Mouse (Mus musculus) myocyte (in vitro differentiated cells): ENCODE results near the gene Fanca.

Experiments
- CEBPB ChIP-seq: IDR thresholded peaks from 2 replicates; pipeline ENCODE4 v1.6.1; 2011; ENCODE audit warnings: mild to moderate bottlenecking, moderate library complexity; ENCODE audit not compliant: poor library complexity, insufficient read depth, severe bottlenecking
- MAX ChIP-seq: IDR thresholded peaks from one replicate; pipeline ENCODE4 v1.6.1; 2011; ENCODE audit warnings: low read depth, mild to moderate bottlenecking, control low read depth
- MYOD1 ChIP-seq, 3 experiments: IDR thresholded peaks; one replicate each; pipeline ENCODE4 v1.6.1; 2011; ENCODE audit warnings: control low read depth in 2 of 3, low read depth in 2 of 3, mild to moderate bottlenecking in 2 of 3, moderate library complexity in 1 of 3; ENCODE audit not compliant: insufficient read length in 2 of 3, control insufficient read depth in 1 of 3
- POLR2A ChIP-seq: IDR thresholded peaks from one replicate; pipeline ENCODE4 v1.6.1; 2011; ENCODE audit warnings: low read depth, mild to moderate bottlenecking, control low read depth, moderate library complexity; ENCODE audit not compliant: insufficient read length
- POLR2AphosphoS2 ChIP-seq: IDR thresholded peaks from one replicate; pipeline ENCODE4 v1.6.1; 2011; ENCODE audit warnings: low read depth, control low read depth; ENCODE audit not compliant: insufficient read length
- REST ChIP-seq: IDR thresholded peaks from one replicate; pipeline ENCODE4 v1.6.1; 2011; ENCODE audit warnings: mild to moderate bottlenecking, control low read depth, moderate library complexity; ENCODE audit not compliant: insufficient read depth, insufficient read length
- SRF ChIP-seq: IDR thresholded peaks from one replicate; pipeline ENCODE4 v1.6.1; 2011; ENCODE audit warnings: low read depth; ENCODE audit not compliant: control insufficient read depth, insufficient read length
- TCF12 ChIP-seq: IDR thresholded peaks from one replicate; pipeline ENCODE4 v1.6.1; 2011; ENCODE audit warnings: mild to moderate bottlenecking, control low read depth; ENCODE audit not compliant: poor library complexity, insufficient read depth, severe bottlenecking
- USF1 ChIP-seq: IDR thresholded peaks from one replicate; pipeline ENCODE4 v1.6.1; 2011; ENCODE audit warnings: low read depth, mild to moderate bottlenecking, control low read depth, moderate library complexity

DNA sequence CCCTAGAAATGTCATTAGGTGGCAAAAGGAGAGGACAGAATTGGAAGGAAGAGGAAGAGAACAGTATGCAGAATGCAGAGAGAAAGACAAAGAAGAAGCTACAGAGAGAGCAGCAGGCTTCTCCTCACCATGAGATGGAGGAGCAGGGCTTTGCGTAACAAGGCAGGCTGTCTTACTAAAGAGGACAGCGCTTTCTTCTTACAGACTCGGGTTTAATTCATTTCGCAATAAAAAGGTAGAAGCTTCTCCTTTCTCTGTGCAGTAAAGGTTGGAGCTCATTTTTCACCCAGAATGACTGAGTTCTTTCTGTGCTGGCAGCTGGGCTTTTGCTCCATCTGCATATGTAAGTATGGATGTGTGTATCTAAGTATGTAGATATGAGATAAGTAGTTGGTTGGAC lies 38.5 kb downstream of the Fanca start:
- no peak for TF ChIP-seq POLR2A
- TF ChIP-seq REST = no peak
- TF ChIP-seq MYOD1 (IDR thresholded peaks at IDR 0.05; ENCODE audit: control insufficient read depth in 1 of 3, insufficient read length in 2 of 3, low read depth in 2 of 3) = no peak
- no peak for TF ChIP-seq USF1
- no peak for TF ChIP-seq TCF12
- TF ChIP-seq POLR2AphosphoS2 = no peak
- TF ChIP-seq MAX = no peak
- TF ChIP-seq CEBPB = no peak
- no peak for TF ChIP-seq SRF
